Mouse (Mus musculus) inflammation-experienced regulatory T-cells, adult 6 months (primary cell): ENCODE results near the gene Ddr1. TPM values are rescaled to one million over a fixed set of nuclear protein-coding genes. Genes with fewer than 3 reads are reported as not detected.

ENCODE experiments used
- ATAC-seq: one replicate; pipeline ENCODE4 v1.8.0; 2017
- polyA plus RNA-seq, 3 experiments: library from polyadenylated mRNA; unstranded; fragments of 100-300 nt; shearing (Covaris generic); gene quantifications; one replicate each; pipeline ENCODE4 v1.2.1; 2017

The Ddr1 gene
- polyA plus RNA-seq, 3 experiments from 2014 or later = 0.65 to 1.1 (median 0.73) TPM

DNA sequence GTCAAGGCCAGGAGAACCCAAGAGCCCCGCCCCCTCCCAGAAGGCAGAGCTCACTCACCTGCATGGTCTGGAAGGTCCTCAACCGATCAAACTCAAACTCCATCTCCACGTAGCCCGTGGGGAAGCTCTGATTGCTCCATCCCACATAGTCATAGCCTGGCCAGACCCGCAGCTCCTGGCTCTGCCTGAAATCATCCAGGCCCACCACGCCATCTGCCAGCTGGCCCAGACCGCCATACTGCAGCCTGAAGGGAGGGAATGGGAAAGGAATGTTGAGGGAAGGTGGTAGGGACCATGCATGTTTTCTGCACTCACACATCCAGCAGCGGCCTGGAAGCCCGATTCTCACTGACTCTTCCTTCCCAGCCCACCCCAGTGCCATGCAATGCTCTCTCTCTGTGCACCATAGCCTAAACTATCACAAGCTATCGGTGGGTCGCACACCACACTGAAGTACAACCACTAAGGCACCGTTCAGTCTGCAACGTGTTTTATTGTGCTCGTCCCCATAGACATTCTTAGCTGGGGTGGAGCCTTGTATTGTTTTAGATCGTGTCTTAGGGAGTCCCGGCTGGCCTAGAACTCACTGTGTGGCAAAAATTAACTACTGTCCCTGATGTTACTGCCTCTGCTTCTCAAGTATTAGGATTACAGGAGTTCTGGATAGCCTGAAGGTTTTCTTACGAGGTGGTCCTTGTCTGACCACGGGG lies 14.3 kb downstream of the Ddr1 start:
- no peak for ATAC-seq

DNA sequence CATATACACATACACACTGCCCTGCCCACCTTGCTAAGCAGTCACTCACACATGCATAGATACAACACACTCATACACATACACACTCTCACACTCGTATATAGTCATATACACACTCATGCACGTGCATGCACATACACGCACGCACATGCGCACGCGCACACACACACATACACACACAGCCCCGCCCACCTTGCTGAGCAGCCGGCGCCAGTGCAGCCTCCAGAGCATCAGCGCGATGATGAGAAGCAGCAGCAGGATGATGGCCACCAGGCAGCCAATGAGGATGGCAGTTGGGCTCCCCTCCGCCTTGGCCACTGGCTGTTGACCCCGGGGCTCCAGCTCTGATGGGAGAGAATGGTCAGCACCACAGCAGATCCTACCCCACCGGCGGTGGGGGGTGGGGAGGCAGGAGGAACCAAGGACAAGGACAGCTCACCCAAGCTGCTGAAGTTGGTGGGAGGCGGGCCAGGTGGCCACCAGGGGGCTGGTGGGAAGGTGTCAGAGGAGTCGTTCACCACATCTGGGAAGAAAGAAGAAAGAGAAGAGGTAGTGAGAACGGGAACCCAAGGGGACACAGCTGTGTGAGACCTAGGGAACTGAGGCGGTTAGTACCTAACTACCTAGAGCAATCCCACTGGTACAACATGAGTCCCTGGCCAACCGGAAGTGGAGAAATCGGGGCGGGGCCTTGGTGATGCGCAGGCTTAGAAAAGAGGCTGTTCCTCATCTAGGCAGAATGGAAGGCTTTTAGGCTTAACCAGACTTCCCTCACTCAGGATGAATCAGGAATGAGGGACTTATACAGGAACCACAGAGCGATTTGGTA lies 15.9 kb downstream of the Ddr1 start:
- no peak for ATAC-seq

DNA sequence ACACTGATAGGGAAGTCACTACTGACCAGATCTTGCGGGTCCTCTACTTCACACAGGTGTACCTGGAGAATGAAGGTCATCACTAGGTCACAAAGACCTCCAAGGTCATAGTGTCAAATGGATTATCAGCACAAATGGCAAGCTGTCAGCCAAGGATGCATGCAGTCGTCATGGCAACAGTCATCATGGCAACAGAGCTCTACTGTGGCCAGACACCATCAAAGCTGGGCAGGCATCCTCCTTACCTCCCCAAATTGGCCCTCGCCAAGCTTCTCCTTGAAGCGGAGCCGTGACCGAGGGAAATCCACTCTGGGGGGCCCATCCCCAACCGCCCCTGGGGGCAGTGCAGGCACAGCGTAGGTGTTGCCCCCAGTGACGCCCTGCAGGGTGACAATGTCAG lies 19.4 kb downstream of the Ddr1 start:
- ATAC-seq = no peak

DNA sequence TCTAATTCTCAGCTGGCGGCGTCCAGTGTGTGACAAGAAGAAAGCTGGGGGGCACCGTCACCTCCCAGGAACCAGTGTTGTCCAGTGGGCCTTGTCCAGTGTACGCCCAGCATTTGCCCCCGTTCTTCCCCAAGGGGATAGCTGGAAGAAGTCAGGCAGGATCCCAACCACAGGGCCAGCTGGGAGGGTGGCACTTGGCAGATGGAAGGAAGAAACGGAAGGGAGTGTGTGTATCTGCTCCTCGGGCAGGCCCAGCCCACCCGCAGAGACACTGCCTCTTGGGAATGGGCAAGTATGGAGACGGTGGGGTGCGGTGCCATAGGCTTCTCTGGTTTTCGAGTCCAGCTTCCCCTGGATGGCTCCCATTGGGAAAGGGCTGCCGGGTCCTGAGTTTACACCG lies 22.4 kb downstream of the Ddr1 start:
- no peak for ATAC-seq

DNA sequence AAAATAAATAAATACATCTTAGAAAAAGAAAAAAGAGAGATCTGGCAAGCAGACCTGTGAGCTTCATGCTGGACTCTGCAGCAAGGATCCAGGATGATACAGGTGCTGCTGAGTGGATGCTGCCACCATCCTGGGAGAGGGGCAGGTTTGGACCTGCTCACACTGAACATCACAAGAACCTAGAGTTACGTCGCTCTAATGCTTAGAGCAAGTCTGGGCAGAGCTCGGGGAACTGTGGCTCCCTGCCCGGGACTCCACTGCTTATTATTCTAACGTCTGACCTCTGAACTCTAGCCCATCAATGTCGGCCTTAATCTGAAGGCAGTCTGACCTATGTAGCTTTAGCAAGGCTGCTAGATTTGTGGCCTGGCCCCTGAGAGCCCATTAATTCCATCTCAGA lies 23.8 kb downstream of the Ddr1 start:
- ATAC-seq = no peak

DNA sequence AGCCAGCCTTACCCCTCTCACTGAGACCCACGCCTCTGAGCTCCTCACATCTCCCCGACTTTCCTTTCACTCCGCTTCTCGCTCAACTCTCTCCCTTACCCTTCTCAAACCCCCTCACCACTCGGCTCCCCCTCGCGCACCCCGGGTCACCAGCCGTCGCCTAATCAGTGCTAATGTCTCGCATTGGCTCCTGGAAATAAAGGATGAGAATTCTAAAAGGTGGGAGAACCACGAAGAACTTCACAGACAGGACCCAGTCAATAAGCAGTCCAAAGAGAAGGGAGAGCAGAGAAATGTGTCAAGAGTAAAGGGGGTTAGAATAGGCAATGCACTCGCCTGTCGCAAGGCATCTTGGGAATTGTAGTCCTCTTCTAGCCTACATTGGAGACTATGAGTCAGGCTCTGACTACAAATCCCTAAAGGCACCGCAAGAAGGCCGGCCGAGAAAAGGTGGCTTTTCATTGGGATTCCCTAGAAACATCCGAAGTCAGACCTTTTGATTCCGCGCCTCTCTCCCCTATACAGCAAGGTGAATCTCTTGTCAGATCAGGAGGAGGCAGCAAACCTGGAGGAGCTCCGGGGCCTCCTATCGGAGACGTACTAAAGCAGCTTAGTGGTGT lies 30.9 kb downstream of the Ddr1 start, which contains the start of gene Gtf2h4:
Gtf2h4 (minus strand) TSS at position 324 of the 620 bp plus-strand sequence.
- peak; percentile 99 for ATAC-seq

DNA sequence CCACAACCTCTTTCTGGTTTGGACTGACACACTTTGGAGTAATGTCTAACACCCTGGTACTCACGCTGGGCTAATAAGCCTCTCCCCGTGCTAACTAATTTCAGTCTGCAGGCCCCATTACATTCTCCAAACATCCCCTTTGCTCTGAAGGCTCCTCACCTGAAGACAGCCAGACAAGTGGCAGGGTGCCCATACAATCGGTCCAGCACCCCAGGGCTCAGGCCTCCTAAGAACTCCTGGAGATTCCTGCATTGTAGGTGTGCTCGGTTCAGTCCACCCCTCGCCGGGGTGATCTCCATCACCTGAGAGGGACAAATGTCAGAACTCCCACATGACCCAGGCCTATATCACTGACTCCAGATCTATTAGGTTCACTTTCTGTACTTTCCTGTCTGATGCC lies 31.9 kb downstream of the Ddr1 start:
- ATAC-seq = no peak

DNA sequence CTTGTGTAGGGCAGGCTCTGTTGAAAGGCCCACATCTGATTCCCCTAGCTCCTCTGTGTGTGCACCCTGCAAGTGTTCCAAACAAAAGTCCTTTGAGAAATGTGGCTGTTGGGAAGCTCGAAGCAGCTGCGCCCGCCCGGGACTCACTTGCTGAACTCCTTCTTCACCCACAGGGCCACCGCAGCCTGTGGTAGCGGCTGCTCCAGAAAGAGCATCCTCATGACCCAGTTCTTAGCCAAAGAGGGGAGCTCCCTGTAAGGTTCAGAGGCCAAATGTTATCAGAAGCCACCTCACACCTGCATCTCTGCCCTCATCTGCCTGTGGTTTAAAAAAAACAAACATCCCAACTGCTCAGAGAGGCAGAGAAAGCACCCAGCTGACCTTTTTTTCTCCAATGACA lies 32.6 kb downstream of the Ddr1 start:
- ATAC-seq = no peak

DNA sequence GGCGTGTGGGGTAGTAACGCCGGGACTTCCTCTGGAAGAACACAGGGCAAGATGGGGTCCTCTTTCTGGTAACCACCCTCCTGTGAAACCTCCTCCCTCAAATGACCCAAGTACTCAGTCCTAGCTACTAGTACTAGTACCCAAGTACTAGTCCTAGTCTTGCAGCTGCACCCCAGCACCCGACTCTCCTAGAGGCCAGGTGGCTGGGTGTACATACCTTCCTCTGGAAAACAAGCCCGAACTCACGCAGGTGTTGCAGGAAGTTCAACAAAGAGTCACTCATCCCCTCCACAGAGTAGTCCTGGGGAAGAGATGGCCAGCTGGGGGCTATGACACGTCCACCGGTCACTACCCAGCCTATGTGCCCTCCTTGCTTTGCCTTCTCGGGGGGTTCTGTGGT lies 34.7 kb downstream of the Ddr1 start:
- no peak for ATAC-seq

DNA sequence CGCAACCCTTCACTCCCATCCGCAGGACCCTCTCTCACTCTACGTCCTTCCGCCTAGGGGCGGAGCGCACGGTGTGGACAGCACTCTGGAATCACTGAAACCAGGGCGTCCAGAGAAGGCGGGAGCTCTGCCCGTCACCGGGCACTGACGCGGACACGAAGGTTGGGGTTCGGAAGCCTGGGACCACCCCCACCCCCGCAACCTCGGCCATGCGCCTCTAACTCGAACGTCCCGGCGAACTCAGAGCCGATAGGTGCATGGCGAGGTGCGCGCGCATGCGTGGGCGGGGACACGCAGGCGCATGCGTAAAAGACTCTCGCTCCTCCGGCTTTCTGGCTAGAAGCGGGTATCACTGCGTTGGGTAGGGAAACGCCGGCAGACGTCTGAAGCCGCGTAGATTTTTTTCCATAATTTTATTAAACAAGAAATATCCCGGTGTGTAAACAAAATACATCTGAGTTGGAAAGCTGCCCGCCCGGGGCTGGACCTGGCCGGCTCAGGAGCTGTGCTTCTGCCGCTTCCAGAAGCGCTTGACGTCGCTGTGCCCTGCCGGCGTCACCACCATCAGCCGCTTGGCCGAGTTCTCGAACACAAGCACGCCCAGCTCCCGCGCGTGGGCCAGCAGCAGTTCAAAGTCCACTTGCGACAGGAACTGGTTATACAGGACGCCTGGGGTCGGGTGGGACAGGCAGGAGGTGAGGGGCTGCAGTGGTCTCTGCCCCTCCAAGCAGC lies 36.9 kb downstream of the Ddr1 start, which contains the start of gene Vars2:
Vars2 (minus strand) TSS at position 259 of the 732 bp plus-strand sequence.
- ATAC-seq = peak; percentile 83

DNA sequence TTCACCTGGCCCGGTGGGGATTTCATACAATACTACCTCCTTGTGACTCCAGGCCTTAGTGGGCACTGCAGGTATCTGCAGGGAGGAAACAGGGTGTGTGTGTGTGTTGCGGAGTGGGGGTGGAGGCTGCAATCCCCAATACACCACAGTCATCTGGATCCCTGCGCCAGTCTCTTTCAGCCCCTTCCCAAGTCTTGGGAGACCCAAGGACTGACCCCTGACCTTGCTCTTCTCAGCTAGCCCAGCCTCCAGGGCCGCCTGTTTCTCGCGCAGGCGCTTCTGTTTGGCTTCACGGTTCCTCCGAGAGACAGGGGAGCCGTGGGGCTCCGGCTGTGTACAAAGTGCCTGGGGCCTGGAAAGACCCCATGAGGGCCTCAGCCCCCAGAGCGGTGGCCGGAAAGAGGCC lies 37.6 kb downstream of the Ddr1 start:
- ATAC-seq = peak; percentile 14

DNA sequence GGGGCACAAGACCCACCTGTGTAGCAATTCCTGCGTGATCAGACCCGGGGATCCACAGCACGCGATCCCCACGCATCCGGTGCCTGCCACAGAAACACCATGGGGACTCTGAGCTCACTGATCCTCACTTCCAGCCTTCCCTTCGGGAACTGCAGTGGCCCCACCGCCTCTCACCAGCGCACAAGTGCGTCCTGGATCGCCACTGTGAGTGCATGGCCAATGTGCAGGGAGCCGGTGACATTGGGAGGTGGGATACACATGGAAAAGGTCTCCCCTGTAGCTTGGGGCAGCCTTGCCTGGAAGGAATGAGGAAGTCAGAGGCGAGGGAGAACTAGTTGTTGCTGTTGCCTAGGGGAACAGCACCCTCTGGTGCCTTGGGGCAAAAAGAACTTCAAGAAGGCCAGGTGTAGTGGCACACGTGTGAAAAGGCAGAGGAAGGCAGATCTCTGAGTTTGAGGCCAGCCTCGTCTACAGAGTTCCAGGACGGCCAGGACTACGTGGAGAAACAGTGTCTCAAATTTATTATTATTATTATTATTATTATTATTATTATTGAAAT lies 38.4 kb downstream of the Ddr1 start:
- no peak for ATAC-seq

DNA sequence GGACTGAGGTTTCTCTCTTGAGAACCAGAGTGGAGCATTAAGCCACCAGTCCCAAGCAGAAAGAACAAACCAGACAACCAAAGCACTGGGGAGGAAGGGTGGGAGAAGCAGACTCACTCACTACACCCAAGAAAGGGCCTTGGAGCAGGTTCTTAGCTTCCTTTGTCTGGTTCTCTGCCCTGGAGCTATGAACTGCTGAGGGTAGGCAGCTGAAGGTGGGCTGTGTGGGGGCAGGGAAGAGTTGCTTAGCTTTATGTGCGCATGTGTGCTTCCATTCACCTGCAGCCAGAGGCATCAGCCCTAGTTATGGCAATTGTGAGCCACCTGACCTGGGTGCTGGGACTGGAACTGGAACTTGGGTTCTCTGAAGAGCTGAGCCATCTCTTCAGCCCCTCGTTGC lies 51.3 kb downstream of the Ddr1 start:
- no peak for ATAC-seq

DNA sequence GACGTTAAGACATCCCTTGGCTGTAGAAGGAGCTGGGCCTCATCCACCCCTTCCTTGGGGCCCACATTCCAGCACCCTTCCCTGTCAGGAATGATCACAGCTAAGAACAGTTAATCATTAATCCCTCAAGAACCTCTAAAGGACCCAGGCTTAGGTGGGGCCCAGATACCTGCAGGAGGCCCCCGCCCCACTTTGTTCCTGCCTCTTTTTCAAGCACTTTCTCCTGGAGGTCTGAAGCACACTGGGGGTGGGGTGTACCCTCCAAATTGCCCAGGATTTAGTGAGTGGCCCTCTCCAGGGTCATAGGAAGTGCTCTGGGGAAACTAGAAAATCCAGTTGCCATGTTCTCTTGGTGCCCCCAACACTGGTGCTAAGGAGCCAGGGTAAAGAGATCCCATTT lies 55.0 kb downstream of the Ddr1 start:
- ATAC-seq = no peak

DNA sequence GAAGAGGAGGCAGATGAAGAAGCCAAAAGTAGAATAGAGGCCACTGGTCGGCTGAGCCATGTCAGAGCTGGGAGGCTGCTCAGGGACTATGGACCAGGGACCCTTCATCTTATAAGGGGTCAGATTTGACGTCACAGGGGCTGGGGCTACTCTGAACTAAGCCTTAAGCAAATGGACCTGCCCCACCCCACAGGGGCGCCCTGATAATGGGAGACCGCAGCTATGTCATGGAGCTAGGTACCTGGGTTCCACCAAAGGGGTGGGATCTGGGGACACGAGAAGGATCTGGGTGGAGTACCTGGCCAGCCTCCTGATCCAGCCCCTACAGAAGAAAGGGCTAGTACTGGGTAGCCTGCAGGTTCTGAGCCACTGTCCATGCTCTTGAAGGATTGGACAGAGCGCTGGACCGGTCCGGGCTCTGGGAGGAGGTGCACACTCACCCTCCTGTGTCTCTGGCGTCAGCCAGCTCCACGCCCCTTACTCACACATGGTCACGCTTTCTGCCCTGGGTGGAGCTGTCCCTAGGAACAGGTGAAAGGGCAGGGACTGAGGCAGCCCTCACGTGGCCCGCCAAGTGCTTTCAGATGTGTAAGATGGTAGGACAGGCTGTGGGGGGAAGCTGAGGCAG lies 60.7 kb downstream of the Ddr1 start, which contains the start of gene Mucl3:
Mucl3 (minus strand) TSS at position 87 of the 628 bp plus-strand sequence.
- ATAC-seq = no peak

DNA sequence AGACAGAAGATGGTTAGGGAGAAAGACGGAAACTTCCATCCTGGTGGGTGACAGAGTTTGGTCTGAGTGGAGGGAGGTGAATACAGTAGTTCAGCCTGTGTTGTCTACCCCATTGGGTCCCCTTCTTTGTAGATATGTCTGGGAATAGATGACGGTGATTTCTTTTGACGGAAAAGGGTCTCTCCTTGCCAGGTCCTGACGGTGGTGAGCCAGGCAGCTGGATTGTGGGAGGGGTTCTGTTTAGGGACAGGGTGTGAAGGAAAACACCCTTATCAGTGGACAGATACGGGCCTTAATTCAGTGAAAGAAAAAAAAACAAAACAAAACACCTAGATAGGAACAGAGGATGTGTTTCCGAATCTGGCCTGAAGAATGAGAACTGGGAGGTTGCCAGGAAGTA lies 65.1 kb downstream of the Ddr1 start:
- ATAC-seq = no peak

DNA sequence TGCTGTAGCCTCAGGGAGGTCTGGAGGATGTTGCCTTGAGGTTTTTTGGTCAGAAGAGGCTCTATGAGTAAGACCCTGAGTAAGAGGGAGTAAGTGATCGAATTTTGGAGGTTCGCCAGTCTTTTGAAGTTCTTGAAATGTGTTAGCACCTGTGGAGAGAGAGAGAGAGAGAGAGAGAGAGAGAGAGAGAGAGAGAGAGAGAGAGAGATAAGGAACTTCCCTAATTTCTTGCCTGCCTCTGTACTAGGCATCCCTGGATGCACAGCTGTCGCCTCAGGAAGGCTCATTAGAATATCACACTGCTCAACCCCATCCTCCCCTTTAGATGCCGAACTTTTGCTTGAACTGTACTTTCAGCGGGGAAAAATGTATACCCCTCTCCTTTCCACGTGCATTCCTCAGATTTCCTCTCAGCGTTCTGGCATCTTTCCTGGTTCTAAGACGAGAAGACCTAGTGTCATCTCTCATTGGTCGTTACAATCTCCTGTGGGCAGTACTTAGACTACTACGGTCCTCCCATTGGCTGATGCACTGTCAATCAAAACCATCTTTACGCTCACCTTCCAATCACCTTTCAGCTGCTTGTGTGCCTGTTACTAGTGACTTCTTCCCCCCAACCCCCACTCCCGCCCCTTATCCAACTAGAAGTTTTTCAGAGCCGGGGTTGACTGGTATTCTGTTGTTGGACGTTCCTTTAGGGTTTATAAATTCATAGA lies 65.8 kb downstream of the Ddr1 start:
- peak; percentile 86 for ATAC-seq

DNA sequence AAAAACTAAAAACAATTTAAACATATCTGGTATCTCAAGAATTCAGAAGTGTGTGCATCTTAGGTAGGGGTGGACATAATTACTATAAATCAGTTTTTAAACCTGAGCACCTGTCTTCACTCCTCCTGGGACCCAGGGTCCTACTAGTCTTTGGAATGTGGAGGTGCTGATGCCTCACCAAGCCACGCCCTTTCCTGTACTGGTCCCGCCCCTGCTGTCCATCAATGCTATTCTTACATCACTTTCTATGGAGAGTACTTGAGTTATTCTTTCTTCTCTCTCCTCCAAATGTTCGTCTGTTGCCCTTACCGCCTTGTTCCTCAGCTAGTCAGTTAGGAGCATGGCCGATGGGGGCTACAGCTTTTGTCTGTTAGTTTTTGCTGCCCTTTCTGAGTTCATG lies 68.1 kb downstream of the Ddr1 start:
- ATAC-seq = no peak

DNA sequence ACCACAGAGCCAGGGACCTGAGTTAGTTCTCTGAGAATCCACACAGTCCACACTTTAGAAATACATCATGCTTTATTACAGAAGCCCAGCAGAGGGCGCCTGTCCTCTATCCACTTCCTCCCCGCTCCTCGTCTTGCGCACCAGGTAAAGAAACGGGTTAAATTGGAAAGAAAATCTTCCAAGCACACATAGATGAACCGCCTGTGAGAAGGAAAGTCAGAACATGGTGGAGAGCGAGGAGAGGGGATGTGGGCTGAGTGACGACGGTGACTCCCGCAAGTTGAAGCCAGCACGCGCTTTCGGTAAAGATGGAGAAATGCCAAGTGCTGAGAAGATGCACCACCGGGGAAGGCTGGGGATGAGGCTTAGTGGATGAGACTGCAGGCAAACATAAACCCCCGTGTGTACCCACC lies 68.7 kb downstream of the Ddr1 start:
- peak; percentile 68 for ATAC-seq

DNA sequence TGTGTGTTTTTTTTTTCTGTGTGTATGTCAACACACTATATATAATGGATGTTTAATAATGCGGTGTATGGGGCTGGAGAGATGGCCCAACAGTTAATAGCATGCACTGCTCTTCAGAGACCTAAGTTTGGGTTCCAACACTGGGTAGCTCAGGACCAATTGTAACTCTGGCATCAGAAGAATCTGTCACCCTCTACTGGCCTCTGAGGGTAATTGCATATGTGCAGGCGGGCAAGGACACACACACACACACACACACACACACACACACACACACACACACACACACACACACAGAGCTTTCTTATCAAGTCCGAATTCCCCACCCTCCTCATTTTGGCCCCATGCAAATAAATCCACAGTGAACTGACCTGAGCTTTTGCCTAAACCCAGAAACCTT lies 69.2 kb downstream of the Ddr1 start:
- ATAC-seq = no peak

DNA sequence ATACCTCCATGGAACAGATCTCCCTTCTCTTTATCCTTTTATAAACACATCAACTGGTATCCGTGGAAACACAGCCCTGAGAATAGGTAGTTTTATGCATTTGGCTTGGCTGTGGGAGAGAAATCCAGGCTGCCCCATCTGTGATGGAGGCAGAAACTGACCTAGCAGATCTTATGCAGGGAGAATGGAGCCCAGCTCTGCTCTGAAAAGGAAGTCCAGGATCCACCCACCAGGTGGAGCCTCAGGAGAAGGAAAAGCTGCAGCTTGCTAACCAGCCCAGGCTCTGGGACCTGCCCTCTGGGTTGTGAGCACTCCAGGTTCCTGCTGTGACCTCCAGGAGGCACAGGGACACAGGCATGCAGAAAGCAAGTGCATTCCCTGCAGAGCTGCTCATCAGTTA lies 70.4 kb downstream of the Ddr1 start:
- no peak for ATAC-seq
